Mouse (Mus musculus) thymus, postnatal 36 days (tissue): ENCODE data around the gene Ttc17.

Source experiments
- DNase-seq, 2 experiments: peaks; one replicate each; pipeline ENCODE4 v3.0.0; 2022; ENCODE audit warnings: mixed read lengths in 2 of 2

Gene Ttc17

GRCm38 (mm10) chr2:94378678-94379077 lies 27.8 kb downstream of the Ttc17 start:
- DNase-seq, result no peak

- peak; percentile 7 to 16 for DNase-seq
These were observed 35.4 kb downstream of the Ttc17 start for GRCm38 (mm10) chr2:94371093-94371492.

DNA sequence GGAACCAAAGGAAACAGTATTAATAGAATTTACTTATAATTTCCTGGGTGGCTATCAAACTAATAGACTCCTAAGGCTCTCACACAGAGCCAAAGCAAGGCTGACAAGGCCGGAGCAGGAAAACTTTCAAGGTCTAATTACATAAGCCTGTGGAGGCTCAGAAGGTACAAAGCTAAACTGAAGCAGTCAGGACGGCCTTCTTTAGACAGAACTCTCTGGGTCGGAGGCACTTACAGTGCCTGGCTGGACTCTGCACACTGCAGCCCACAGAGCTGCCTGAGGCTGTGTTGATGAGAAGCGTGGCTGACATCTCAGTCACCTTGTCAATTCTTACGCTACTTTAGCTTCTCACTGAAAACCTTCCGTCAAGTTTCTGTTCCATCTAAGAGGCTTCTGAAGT lies 42.7 kb downstream of the Ttc17 start:
- DNase-seq, result no peak

DNA sequence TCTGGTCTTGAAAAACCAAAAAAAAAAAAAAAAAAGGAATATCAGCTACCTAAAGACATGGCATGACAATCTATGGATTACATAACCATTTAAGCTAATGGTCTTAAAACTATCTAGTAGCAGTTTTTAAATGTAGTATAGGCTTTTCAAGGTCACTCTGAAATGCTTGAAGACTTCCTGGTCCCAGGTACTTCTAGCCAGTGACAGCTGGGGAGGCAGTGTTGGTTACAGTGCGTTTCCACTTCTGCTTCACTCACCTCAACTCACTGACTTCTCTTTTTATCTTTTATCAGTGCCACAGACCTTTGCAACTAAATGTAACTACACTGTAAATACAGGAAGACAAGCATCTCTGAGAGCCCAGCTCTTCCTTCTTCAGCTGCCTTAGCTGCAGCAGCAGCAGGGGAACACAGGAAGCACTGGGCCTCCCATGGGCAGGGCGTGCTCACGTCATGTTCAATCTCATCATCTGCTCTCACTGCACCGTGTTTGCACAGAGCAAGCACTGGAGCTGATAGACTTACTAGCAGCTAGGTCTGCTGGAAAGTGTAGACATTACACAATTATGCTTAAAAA lies 46.0 kb downstream of the Ttc17 start:
- peak; percentile 3 to 15 for DNase-seq

- no peak for DNase-seq
These were observed 58.3 kb downstream of the Ttc17 start for GRCm38 (mm10) chr2:94348165-94348591.

- DNase-seq, result no peak
These were observed 59.7 kb downstream of the Ttc17 start for GRCm38 (mm10) chr2:94346746-94347145.

DNA sequence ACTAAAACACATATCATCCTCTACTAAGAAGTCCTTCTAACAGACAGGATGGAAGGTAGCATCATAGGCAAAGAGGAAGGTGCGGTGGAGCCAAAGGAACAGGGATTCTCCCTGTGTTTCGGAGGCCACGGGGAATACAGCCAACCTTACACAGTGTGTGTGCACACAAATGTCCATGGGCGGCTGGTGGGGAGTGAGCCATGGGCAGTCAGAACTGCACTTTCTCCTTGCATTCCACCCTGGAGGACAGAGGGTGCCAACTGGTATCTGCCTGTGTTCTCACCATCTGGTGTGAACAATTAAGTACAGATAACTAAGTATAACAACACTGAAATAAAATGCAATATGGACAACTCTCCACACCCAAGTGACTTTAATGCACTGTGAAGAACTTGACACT lies 61.9 kb downstream of the Ttc17 start:
- no peak for DNase-seq

- DNase-seq, result no peak
These were observed 62.9 kb downstream of the Ttc17 start for GRCm38 (mm10) chr2:94343290-94344285.

DNA sequence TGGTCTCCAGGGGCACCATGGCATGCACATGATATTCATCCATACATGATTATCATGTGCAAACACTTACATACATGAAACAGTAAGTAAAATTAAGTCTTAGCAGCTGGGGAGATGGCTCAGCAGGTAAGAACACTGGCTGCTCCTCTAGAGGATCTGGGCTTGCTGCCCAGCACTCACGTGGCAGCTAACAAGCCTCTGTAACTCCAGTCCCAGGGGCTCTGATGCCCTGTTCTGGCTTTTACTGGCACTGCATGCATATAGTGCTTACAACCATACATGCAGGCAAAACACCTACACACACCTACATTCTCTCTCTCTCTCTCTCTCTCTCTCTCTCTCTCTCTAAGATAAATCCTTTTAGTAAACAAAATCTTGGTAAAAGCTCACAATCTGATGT lies 65.7 kb downstream of the Ttc17 start:
- no peak for DNase-seq

GRCm38 (mm10) chr2:94339495-94339894 lies 67.0 kb downstream of the Ttc17 start:
- no peak for DNase-seq

DNA sequence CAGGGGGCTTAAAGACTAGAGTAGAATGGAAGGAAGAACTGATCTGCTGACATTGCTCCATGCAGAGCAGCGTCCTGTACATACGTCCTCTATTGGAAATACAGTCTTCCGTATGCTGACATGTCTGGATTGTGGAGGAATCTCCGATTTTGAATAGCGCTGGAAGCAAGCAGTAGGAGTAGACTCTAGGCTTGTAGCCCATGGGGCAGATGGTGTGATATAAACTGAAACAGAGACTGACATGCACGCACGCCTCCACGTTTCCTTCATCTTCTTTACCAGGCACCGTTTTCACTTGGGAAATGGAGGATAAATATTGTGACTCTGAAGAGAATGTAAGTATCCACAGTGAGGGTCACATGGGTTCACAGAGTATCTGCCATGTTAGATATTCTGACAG lies 70.2 kb downstream of the Ttc17 start:
- DNase-seq, result no peak

GRCm38 (mm10) chr2:94334742-94335046 lies 71.8 kb downstream of the Ttc17 start:
- no peak for DNase-seq

GRCm38 (mm10) chr2:94333841-94334741 lies 72.4 kb downstream of the Ttc17 start:
- DNase-seq, result no peak

DNA sequence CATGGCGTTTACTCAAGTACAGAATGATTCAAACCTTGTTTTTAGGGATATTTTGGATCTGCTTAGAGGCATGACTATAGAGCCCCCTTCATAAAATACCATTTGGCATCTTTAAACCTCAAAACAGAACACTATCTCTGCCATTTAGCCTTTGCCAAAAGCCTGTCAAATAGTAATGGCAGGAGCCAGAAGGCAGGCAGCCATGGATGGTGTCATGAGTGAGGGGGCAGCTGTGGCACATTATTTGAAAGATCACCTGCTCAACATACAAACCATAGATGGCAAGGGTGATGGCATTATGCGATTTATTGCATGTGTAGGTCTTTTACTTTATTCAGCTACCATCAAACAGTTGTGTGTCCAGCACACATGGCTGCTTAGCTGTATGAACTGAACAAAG lies 73.4 kb downstream of the Ttc17 start:
- no peak for DNase-seq

DNA sequence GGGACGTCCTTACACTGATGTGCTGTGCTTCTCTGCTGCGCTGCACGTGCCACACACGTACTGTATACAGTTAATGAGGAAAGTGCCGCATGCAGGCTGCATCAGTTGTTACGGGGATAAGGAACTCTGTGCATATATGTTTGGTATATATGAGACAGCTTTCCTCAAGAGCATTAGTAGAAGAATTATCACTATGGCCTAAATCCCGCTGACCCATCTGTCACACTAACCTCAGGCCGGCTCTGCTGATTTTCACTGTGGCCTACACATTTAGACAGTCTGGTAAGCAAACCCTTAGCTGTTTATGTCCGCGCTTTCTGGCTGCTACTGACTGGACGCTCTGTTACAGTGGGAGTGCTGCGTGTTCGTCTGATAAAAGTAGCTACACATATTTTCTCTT lies 77.2 kb downstream of the Ttc17 start:
- no peak for DNase-seq

DNA sequence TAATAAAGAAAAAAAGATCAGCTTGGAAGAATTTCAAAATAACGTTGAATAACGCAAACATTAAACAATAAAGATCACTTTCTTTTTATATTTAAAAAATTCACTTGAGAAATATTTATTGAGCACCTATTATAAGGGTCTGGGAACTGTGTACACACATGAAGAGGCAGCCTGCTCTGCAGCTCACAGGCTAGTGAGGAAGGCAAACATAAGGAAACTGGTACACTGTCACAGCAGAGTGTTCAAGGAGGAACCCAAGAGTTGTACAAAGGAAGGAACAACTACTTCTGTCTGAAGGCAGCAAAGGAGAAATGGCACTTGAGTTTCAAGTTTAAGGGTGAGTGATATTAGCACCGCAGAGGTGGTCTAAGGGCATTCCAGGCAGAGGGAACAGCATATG lies 78.7 kb downstream of the Ttc17 start:
- DNase-seq, result no peak

DNA sequence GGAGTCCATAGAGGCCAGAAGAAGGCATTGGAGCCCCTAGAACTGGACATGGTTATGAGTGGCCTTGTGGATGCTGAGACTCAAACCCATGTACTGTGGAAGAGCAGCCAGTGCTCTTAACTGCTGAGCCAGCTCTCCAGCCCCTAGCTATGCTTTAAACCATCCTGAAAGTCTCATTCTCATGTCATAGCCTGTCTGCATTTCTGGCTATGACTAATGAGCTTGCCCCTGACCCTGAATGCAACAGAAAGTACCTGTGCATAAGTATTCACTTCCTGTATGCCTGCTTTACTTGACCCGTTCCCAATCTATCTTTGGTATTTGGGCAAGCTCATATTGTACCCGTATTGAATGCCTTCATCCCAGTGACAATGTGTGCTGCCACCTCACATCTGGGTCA lies 86.7 kb downstream of the Ttc17 start:
- no peak for DNase-seq

- no peak for DNase-seq
These were observed 90.0 kb downstream of the Ttc17 start for GRCm38 (mm10) chr2:94316526-94316925.

GRCm38 (mm10) chr2:94303984-94304383 lies 102.5 kb downstream of the Ttc17 start:
- DNase-seq, result no peak

DNA sequence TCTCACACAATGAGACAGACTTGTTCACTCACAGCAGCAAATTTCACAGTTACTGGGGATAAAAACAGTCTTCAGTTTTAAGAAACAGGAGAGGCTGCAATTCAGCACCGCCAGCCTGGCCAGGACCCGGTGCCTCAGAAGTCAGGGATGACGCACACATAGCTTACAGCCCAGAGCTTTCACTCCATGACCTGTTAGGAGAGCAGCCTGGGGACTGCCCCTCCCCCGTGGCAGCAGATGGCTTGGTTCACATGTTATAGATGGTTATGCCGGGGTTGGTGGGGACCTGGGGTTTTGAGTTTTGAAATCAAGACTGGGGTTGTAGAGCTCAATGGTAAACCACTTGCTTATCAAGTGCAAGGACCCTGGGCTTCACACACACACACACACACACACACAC lies 104.1 kb downstream of the Ttc17 start:
- DNase-seq, result no peak

- no peak for DNase-seq
These were observed 104.7 kb downstream of the Ttc17 start for GRCm38 (mm10) chr2:94301749-94302148.

DNA sequence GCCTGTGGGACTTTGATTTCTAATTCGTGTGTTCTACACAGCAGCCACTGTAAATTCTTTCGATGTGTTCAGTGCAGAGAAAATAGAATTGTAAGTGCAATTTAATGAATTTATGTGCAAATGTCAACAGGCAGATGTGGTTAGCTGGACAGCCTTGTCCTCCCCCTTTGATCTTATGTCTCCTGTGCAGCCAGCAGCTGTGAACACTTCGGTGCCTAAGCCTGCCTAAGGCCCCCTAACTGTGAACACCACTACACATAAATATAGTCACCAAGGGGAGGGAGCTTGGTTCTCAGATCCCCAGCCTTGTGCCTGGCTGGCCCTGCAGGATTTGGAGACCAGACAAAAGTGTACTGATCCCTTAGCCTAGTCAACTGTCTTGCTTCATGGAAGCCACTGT lies 109.0 kb downstream of the Ttc17 start:
- DNase-seq, result no peak

DNA sequence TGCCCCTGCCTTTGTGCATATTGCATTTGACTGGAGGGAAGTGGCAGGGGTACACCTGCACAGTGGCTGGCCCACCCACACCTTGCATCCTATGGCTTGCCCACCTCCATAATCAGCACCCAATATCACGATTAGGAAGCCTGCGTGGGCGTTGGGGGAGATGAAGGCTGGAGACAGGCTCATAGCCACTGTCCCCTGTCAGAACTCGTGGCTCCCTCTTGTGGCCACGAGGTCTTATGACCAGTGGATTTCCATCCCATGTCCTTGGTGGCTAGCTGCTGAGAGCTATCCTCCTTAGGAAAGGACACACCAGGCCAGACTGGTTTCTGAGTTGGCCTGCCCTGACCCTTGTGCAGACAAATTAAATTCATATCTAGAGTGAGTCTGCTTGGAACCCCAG lies 116.0 kb downstream of the Ttc17 start:
- DNase-seq, result peak; percentile 24 to 33
